Mouse (Mus musculus) heart, embryonic 13.5 days (tissue): ENCODE data around the gene 4933415A04Rik. TPM values are rescaled to one million over a fixed set of nuclear protein-coding genes. Genes with fewer than 3 reads are reported as not detected.

ENCODE experiments used
- ATAC-seq: fragments of 200-750 bp; cut with Nextera tagmentation; 2 replicates; pipeline ENCODE4 v1.8.0; 2017; ENCODE audit warnings: moderate TSS enrichment; ENCODE audit not compliant: insufficient number of reproducible peaks, low FRiP score, low TSS enrichment; ENCODE audit errors: extremely low read depth
- H3K27ac ChIP-seq: fragments of 300-500 bp; sonication (generic); replicated peaks from 2 replicates; pipeline ENCODE4 v1.5.1; 2015; ENCODE audit warnings: moderate library complexity, mild to moderate bottlenecking, inconsistent platforms
- H3K27me3 ChIP-seq: fragments of 300-500 bp; sonication (generic); replicated peaks from 2 replicates; pipeline ENCODE4 v1.6.1; 2015; ENCODE audit warnings: mild to moderate bottlenecking, inconsistent platforms
- H3K36me3 ChIP-seq: fragments of 300-500 bp; sonication (generic); 2 replicates; pipeline ENCODE4 v1.6.1; 2015; ENCODE audit warnings: mild to moderate bottlenecking, inconsistent platforms
- H3K4me1 ChIP-seq: fragments of 300-500 bp; sonication (generic); 2 replicates; pipeline ENCODE4 v1.6.1; 2015; ENCODE audit warnings: inconsistent platforms
- H3K4me2 ChIP-seq: fragments of 300-500 bp; sonication (generic); 2 replicates; pipeline ENCODE4 v1.6.1; 2015; ENCODE audit warnings: inconsistent platforms, mild to moderate bottlenecking, moderate library complexity
- H3K4me3 ChIP-seq: fragments of 300-500 bp; sonication (generic); 2 replicates; pipeline ENCODE4 v1.5.1; 2015; ENCODE audit warnings: moderate library complexity, mild to moderate bottlenecking, inconsistent platforms
- H3K9ac ChIP-seq: fragments of 300-500 bp; sonication (generic); 2 replicates; pipeline ENCODE4 v1.6.1; 2015; ENCODE audit warnings: inconsistent platforms, mild to moderate bottlenecking, moderate library complexity
- H3K9me3 ChIP-seq: fragments of 300-500 bp; sonication (generic); 2 replicates; pipeline ENCODE4 v1.6.1; 2016; ENCODE audit warnings: inconsistent platforms
- WGBS: fragments of 180-500 bp; shearing (Covaris S2); methylation state at CpG from one replicate; pipeline ENCODE4 v1.1.7; 2015; ENCODE audit warnings: mixed read lengths; 5-methylcytosine and 5-hydroxymethylcytosine counted together
- polyA plus RNA-seq: library from polyadenylated mRNA; unstranded; fragments of >200 nt; fragmentation: Nextera tagmentation; extraction: Ambion mirVana; gene quantifications from 2 replicates; pipeline ENCODE4 v1.2.1, GENCODE M21; 2015

Gene 4933415A04Rik
- polyA plus RNA-seq, result 4.7 and 5.0 TPM in 2 replicates

DNA sequence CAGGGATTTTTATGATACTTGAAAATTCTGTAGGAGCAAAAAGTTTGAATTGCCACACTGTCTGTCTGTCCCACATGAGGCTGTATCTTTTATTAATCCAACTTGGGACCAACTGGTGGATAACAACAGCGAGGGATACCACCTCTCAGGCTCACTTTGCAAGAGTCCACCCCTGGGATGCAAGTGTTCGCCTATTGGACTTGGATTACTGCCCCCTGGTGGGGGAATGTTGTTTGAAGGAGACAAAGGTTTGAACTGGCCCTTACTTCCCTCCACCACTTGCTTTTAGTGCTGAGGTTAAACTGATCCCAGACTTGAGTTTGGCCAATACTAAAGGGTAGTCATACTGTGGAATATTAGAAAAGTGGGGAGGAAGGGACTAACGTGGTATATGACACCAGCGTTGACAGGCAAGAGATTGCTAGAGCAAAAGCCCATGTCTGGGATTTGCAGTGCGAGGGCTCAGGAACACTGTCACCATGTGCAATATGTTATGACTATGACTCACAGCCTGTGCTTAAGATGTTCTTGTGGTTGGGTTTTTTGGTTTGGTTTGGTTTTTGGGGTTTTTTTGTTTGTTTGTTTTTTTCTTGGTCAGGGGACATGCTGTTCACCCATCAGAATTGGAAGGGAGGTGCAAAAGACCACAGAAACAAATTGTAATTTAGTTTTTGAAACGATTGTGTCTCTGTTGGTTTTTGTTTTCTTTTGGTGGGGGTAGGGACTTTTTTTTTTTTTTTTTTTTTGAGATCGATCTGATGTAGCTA, at the start of gene 4933415A04Rik:
4933415A04Rik (plus strand) TSS at position 717 of the 767 bp plus-strand sequence.
- Histone ChIP-seq H3K4me3 (no peak within 1 kb of the TSS), H3K4me2 (no peak within 1 kb of the TSS), H3K27ac (no peak within 1 kb of the TSS), H3K9me3 (no peaks in the 10 kb centered on the region), H3K36me3 (peaks cover 74% of the 10 kb centered on the region), H3K27me3 (no peaks in the 10 kb centered on the region), H3K4me1 (0 out of 2 replicates have a peak, but pooled peaks cover 6% of the 10 kb centered on the region), H3K9ac (no peak within 1 kb of the TSS)
- ATAC-seq, result no peak
- WGBS, result 60% methylated on average over 7 of the region's 7 CpGs

DNA sequence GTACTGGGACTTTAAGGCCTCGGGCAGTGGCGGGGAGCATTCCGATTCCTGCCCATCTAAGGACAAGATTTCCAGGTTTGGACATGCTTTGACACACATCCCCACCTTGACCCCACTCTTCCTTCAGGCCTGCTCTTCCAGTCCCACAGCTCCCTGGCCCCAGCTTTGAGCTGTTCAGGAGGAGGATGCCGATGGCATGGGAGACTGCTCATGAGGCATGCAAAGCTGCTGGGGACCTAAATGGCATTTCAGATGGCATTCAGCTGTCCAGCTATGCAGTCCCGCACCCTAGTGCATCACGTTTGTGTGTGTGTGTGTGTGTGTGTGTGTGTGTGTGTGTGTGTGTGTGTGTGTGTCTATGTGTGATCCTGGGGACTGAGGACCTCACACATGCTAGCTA, 49.8 kb upstream of the 4933415A04Rik start:
- no peak overlapping the region for H3K4me2 ChIP-seq
- peaks cover 58% of the 10 kb centered on the region for H3K4me1 ChIP-seq
- no peak overlapping the region; the same call in 1 of the 2 replicates for H3K27ac ChIP-seq
- ATAC-seq, result no peak
- no peak overlapping the region for H3K4me3 ChIP-seq
- H3K36me3 ChIP-seq, result peaks cover 70% of the 10 kb centered on the region
- no peak overlapping the region for H3K9ac ChIP-seq
- no peaks in the 10 kb centered on the region for H3K27me3 ChIP-seq
- WGBS, result 69% methylated on average over 6 of the region's 6 CpGs
- no peaks in the 10 kb centered on the region for H3K9me3 ChIP-seq

DNA sequence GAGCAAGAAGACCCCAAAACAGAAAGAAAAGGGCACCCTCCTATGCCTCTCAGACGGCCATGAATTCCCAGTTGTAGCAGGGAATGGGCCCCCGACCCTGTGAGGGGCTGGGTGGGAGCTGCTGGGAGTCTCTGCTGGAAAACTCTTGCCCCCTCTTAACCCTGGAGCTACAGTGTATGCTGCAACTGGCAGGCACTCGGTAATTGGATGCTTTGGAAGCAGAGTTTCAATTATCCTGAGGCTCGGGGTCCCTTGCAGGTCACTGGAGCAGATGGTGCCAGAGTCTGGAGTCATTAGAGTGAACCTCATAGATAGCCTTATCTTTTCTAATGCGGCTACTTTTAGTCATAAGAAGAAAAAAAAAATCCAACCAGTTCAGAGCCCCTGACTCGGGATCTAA, 47.0 kb upstream of the 4933415A04Rik start:
- no peaks in the 10 kb centered on the region for H3K9me3 ChIP-seq
- WGBS, result 12% methylated on average over 6 of the region's 6 CpGs
- peaks cover 53% of the 10 kb centered on the region for H3K36me3 ChIP-seq
- no peaks in the 10 kb centered on the region for H3K27me3 ChIP-seq
- no peak for ATAC-seq
- peaks cover 63% of the 10 kb centered on the region for H3K4me1 ChIP-seq
- no peak overlapping the region for H3K4me3 ChIP-seq
- H3K4me2 ChIP-seq, result peak overlapping the region; percentile 39
- peak overlapping the region; percentile 55 for H3K27ac ChIP-seq
- 0 out of 2 replicates have a peak overlapping the region, but pooled peaks have one; percentile 25 for H3K9ac ChIP-seq

DNA sequence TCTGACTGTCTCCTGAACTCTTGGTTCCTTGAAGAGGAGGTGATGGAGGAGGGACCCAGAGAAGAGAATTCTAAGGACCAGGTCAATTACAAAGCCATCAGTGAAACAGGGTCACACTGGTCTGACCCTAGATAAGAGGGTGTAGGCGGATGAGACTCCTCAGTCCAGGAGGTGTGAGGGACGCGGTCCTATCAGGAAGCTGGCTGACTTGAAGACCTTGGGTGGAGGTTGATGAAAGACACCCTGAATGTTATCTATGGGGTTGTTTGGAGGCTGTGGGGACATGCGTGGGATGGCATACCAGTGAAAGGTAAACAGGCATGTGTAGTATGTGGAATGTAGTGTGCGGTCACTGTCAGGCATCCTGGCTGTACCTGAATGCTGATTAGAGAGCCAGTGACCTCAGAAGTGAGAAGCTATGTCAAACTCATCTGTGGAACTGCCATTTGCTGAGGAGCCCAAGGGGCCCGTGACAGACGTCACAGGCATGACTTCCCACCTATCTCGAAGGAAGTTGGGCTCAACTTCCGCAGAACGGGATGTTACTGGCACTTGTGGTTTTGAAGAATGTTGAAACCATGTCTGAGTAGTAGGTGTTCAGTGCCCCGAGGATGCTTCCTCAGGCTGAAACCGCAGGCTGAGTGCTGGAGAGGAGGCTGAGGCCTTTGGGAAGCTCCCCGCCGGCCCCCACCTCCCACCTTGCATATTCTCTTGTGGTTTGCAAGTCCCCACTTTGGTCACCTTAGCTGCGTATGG, 43.0 kb upstream of the 4933415A04Rik start:
- Histone ChIP-seq H3K9ac (no peak overlapping the region), H3K4me3 (no peak overlapping the region), H3K27me3 (no peaks in the 10 kb centered on the region), H3K4me2 (no peak overlapping the region), H3K9me3 (no peaks in the 10 kb centered on the region), H3K36me3 (peaks cover 19% of the 10 kb centered on the region), H3K27ac (no peak overlapping the region), H3K4me1 (peaks cover 84% of the 10 kb centered on the region)
- 48% methylated on average over 15 of the region's 15 CpGs for WGBS
- no peak for ATAC-seq

DNA sequence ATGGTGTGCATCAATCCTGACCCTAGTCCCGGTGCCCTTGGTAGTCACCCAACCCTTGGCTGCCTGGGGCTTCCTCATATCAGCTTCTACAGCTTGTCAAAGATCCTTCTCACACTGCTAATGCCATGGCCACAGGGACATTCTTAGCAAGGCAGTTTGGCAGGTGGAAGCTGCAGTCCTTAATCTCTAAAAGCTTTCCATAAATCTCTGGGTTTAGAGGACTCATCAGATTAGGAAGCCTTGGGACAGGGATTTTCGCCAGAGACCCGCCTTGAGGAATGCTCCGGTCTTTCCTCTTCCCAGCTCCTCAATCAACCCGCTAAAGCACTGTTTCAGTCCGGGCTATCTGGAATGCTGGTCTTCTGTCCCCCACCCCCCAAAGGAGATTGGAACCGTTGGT, 42.0 kb upstream of the 4933415A04Rik start:
- H3K4me2 ChIP-seq, result no peak overlapping the region
- no peaks in the 10 kb centered on the region for H3K9me3 ChIP-seq
- H3K27me3 ChIP-seq, result no peaks in the 10 kb centered on the region
- peaks cover 18% of the 10 kb centered on the region for H3K36me3 ChIP-seq
- WGBS, result 48% methylated on average over 7 of the region's 7 CpGs
- H3K4me1 ChIP-seq, result peaks cover 84% of the 10 kb centered on the region
- H3K9ac ChIP-seq, result no peak overlapping the region
- no peak for ATAC-seq
- H3K27ac ChIP-seq, result 0 out of 2 replicates have a peak overlapping the region, but pooled peaks have one; percentile 7
- H3K4me3 ChIP-seq, result no peak overlapping the region

DNA sequence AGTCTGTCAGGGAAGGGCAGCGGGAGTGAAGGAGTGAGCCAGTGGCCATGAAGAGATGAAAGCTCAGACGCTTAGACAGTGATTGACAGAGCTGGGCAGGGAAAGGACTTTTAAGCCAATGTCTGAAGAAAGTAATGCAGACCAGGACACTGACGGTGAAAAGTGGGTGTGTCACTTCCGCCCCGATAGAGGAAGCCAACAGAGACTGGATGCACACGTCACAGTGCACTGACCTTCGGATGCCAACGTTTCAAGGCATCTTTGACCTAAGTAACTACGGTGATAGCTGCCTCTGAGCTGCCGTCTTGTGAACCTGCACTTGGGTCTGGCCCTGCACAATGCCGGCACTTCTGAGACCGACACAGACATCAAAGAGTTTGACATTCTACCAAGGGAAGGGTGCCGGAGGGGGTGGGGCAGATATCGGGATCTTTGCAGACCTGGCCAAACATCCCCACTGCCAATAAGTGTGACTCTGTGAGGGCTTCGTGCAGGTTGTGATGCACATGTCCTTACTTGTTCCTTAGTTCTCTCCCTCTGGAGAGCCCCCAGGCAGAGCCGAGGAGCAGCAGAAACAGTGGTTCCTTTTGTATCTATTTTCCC, 40.9 kb upstream of the 4933415A04Rik start:
- Histone ChIP-seq H3K4me1 (peaks cover 84% of the 10 kb centered on the region), H3K27me3 (no peaks in the 10 kb centered on the region), H3K9ac (peak overlapping the region; percentile 30; the same call in 1 of the 2 replicates), H3K27ac (peak overlapping the region; percentile 97; the same call in 1 of the 2 replicates), H3K4me2 (no peak overlapping the region), H3K9me3 (no peaks in the 10 kb centered on the region), H3K4me3 (no peak overlapping the region), H3K36me3 (peaks cover 18% of the 10 kb centered on the region)
- no peak for ATAC-seq
- WGBS, result 37% methylated on average over 16 of the region's 16 CpGs

DNA sequence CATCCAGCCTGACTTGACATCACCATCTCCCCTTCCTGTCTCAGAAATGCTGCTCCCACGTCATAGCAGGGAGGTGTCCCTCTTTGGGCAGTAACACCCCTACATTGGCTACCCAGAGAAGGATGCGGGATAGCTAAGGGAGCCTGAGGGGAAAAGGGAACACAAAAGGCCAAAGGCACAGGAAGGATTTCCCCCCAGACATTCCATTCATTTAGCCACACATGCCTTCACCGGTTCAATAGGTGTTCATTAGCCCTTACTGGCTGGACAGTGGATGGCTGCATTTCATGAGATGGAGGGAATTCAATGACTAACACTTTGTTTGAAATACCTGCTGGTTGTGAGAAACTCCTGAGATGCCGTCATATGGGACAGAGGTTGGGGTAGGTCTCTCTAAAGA, 40.2 kb upstream of the 4933415A04Rik start:
- Histone ChIP-seq H3K4me3 (no peak overlapping the region), H3K9ac (no peak overlapping the region; the same call in 1 of the 2 replicates), H3K4me2 (no peak overlapping the region), H3K36me3 (peaks cover 18% of the 10 kb centered on the region), H3K9me3 (no peaks in the 10 kb centered on the region), H3K27me3 (no peaks in the 10 kb centered on the region), H3K27ac (peak overlapping the region; percentile 97), H3K4me1 (peaks cover 88% of the 10 kb centered on the region)
- no peak for ATAC-seq
- 70% methylated on average over 4 of the region's 4 CpGs for WGBS

DNA sequence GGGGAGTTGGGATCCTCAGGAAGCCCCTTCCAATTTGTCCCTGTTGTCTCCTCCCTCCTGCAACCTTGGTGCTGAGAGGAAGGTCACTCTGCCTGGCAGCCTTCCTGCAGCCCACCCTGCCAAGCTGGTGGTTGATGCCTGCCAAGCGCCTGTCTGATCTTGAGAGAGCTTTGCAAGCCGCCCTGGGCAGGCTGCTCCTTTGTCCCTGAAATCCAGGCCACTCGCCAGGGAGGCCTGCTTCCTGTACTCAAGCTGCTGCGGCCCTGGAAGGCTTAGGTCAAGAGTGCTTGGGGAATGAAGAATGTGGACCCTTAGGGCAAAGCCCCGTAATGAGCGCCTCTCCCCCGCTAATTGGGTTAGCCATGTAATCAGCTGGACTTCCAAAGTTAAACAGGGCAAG, 38.7 kb upstream of the 4933415A04Rik start:
- peak; percentile 41; the same call in 1 of the 2 replicates for ATAC-seq
- Histone ChIP-seq H3K27ac (peak overlapping the region; percentile 97), H3K9me3 (no peaks in the 10 kb centered on the region), H3K27me3 (no peaks in the 10 kb centered on the region), H3K4me2 (peak overlapping the region; percentile 53), H3K36me3 (peaks cover 15% of the 10 kb centered on the region), H3K4me3 (no peak overlapping the region), H3K9ac (peak overlapping the region; percentile 53), H3K4me1 (peaks cover 92% of the 10 kb centered on the region)
- 7% methylated on average over 7 of the region's 7 CpGs for WGBS

DNA sequence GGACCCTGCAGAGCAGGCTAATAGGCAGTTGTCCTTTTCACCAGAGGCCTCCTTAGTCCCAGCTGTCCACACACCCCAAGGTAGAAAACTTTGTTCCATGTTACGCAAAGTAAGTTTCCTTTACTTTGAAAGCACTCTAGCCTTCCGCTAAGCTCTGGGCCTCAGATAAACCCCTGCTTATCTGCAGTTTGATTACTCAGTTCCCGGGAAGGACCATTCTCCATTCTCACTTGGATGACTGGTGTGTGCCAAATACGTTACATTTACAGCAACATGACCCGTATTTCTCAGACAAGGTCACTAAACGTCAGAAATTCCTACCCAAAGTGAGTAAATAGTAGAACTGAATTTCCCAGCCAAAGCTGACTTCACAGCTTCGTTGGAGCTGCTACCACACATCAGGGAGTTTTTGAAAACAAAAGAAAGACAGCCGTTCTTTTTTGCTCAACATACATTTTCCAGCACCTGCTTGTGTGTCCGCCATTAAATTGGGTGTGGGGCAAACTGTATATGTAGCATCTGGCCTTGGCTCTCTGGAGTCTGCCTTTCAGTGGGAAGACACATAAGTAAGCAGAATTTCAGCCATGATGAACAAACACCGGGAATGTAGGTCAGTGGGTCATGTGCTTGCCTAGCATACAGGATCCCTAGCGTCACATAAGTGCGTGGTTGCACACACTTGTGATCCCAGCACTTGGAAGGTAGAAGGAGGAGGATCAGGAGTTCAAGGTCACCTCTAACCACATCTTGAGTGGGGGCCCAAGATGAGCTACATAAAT, 38.0 kb upstream of the 4933415A04Rik start:
- H3K4me3 ChIP-seq, result no peak overlapping the region
- peak overlapping the region; percentile 53 for H3K4me2 ChIP-seq
- WGBS, result 20% methylated on average over 12 of the region's 12 CpGs
- H3K27ac ChIP-seq, result peak overlapping the region; percentile 97
- H3K9ac ChIP-seq, result peak overlapping the region; percentile 70
- no peaks in the 10 kb centered on the region for H3K9me3 ChIP-seq
- no peaks in the 10 kb centered on the region for H3K27me3 ChIP-seq
- H3K36me3 ChIP-seq, result peaks cover 8% of the 10 kb centered on the region
- ATAC-seq, result peak; percentile 26; the same call in 1 of the 2 replicates
- H3K4me1 ChIP-seq, result peaks cover 86% of the 10 kb centered on the region

DNA sequence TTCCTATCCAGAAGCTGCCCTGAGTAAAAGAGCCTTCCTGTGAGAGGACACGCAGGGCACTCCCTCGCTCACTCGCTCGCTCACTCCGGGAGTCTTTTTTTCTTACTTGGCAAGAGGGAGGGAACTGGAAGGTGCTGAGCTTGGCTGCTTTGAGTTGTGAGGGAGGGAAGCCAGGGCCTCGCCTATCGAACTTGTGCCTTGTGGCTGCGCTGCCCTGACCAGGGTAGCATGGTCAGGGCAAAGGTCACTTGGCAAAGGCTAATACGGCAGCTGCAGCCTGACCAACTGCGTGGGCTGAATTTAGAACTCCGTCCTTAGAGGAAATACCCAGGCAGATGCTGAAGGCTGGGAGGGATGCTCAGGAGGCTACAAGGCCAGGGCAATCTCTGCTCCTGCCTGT, 37.1 kb upstream of the 4933415A04Rik start:
- no peak overlapping the region for H3K4me3 ChIP-seq
- peaks cover 86% of the 10 kb centered on the region for H3K4me1 ChIP-seq
- ATAC-seq, result no peak
- WGBS, result 29% methylated on average over 11 of the region's 11 CpGs
- peak overlapping the region; percentile 70 for H3K9ac ChIP-seq
- H3K27me3 ChIP-seq, result no peaks in the 10 kb centered on the region
- no peaks in the 10 kb centered on the region for H3K9me3 ChIP-seq
- peak overlapping the region; percentile 97 for H3K27ac ChIP-seq
- H3K4me2 ChIP-seq, result peak overlapping the region; percentile 53; the same call in 1 of the 2 replicates
- H3K36me3 ChIP-seq, result peaks cover 9% of the 10 kb centered on the region
